Mouse (Mus musculus) embryonic facial prominence, embryonic 11.5 days (tissue): ENCODE results near the gene Erc2. TPM values are rescaled to one million over a fixed set of nuclear protein-coding genes. Genes with fewer than 3 reads are reported as not detected.
A peak's percentile ranks its signal among the peaks of the same experiment; 100 is the strongest.

ENCODE experiments used
- ATAC-seq: fragments of 200-750 bp; cut with Nextera tagmentation; replicated peaks from 2 replicates; pipeline ENCODE4 v1.8.0; 2017; ENCODE audit warnings: low read depth; ENCODE audit not compliant: insufficient number of reproducible peaks, low FRiP score, low TSS enrichment
- DNase-seq: peaks from one replicate; pipeline ENCODE4 v3.0.0-alpha.2; 2015; ENCODE audit warnings: low spot score
- H3K27ac ChIP-seq: fragments of 300-500 bp; sonication (generic); replicated peaks from 2 replicates; pipeline ENCODE4 v1.5.1; 2014; ENCODE audit warnings: mild to moderate bottlenecking, low read depth, low read length, control low read depth
- H3K27me3 ChIP-seq: fragments of 300-500 bp; sonication (generic); 2 replicates; pipeline ENCODE4 v1.6.1; 2014; ENCODE audit warnings: mild to moderate bottlenecking, low read length, moderate library complexity, mixed read lengths; ENCODE audit not compliant: control insufficient read depth, insufficient read depth
- H3K36me3 ChIP-seq: fragments of 300-500 bp; sonication (generic); replicated peaks from 2 replicates; pipeline ENCODE4 v1.6.1; 2014; ENCODE audit warnings: low read depth, mild to moderate bottlenecking, low read length, moderate library complexity, mixed read lengths; ENCODE audit not compliant: control insufficient read depth, insufficient read depth
- H3K4me1 ChIP-seq: fragments of 300-500 bp; sonication (generic); 2 replicates; pipeline ENCODE4 v1.6.1; 2014; ENCODE audit warnings: low read length, mixed read lengths; ENCODE audit not compliant: control insufficient read depth, insufficient read depth
- H3K4me2 ChIP-seq: fragments of 300-500 bp; sonication (generic); 2 replicates; pipeline ENCODE4 v1.6.1; 2014; ENCODE audit warnings: low read depth, mild to moderate bottlenecking, control low read depth, low read length, moderate library complexity
- H3K4me3 ChIP-seq: fragments of 300-500 bp; sonication (generic); 2 replicates; pipeline ENCODE4 v1.5.1; 2014; ENCODE audit warnings: low read depth, low read length, control low read depth
- H3K9ac ChIP-seq: fragments of 300-500 bp; sonication (generic); replicated peaks from 2 replicates; pipeline ENCODE4 v1.6.1; 2014; ENCODE audit warnings: mild to moderate bottlenecking, control low read depth, low read length
- H3K9me3 ChIP-seq: fragments of 300-500 bp; sonication (generic); replicated peaks from 2 replicates; pipeline ENCODE4 v1.6.1; 2016; ENCODE audit warnings: mild to moderate bottlenecking, low read length, inconsistent platforms, mixed read lengths; ENCODE audit not compliant: control insufficient read depth
- WGBS: fragments of 180-500 bp; shearing (Covaris S2); extraction: QIAGEN DNeasy Blood & Tissue Kit; methylation state at CpG from one replicate; pipeline ENCODE4 v1.1.7; 2014; 5-methylcytosine and 5-hydroxymethylcytosine counted together
- polyA plus RNA-seq: library from polyadenylated mRNA; unstranded; fragments of >200 nt; fragmentation: Nextera tagmentation; extraction: Ambion mirVana; gene quantifications from 2 replicates; pipeline ENCODE4 v1.2.1, GENCODE M21; 2014

Erc2 gene
- polyA plus RNA-seq, 1 experiment from 2014 or later: 5.2 TPM

DNA sequence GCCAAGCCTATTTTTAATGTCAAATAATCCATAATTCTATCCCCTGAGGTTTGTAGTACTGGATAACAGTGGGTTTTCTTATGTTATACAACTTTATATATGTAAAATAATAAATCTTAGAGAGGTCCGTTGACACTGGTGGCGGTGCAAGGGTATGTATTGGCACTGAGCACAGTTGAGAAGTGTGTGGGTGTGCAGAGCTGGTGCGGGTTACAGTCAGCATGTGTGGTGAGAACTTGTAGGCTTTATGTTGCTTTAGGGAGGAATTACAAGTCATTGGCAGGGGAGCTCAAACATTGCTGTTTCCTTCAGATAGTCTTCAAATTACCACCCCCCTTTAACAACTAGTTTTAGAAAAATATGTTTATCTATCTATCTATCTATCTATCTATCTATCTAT lies 305.1 kb downstream of the Erc2 start:
- H3K27me3 ChIP-seq: no peaks in the 10 kb centered on the region
- H3K9ac ChIP-seq: no peak overlapping the region
- DNase-seq (no peak), ATAC-seq (no peak)
- no peak overlapping the region for H3K27ac ChIP-seq
- H3K36me3 ChIP-seq: no peaks in the 10 kb centered on the region
- H3K4me2 ChIP-seq: no peak overlapping the region
- H3K4me3 ChIP-seq: no peak overlapping the region
- H3K4me1 ChIP-seq: no peaks in the 10 kb centered on the region
- WGBS: 91% methylated on average over 3 of the region's 3 CpGs
- no peaks in the 10 kb centered on the region for H3K9me3 ChIP-seq

DNA sequence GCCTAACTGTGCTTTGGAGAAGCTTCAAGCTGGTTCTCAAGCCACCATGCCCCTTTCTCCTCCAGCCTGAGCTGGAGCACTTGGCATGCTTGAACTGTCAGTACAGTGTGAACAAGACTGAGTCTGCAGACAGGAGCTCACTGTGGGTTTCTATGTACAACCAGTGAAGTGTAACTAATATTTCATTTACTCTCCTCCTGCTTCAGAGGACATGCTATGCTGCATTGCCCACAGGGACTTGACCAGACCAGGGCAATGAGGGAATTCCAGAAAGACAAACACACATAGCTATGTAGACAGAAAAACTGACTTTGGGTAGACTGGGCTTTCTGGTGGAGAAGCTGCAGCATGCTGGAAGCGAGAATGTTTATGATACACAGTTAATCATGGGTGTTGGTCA lies 311.3 kb downstream of the Erc2 start:
- Histone ChIP-seq H3K27ac (no peak overlapping the region), H3K9me3 (no peaks in the 10 kb centered on the region), H3K27me3 (no peaks in the 10 kb centered on the region), H3K4me1 (no peaks in the 10 kb centered on the region), H3K4me3 (no peak overlapping the region), H3K4me2 (no peak overlapping the region), H3K36me3 (no peaks in the 10 kb centered on the region), H3K9ac (no peak overlapping the region)
- ATAC-seq (no peak), DNase-seq (no peak)
- WGBS: 94% methylated on average over 1 of the region's 1 CpGs

DNA sequence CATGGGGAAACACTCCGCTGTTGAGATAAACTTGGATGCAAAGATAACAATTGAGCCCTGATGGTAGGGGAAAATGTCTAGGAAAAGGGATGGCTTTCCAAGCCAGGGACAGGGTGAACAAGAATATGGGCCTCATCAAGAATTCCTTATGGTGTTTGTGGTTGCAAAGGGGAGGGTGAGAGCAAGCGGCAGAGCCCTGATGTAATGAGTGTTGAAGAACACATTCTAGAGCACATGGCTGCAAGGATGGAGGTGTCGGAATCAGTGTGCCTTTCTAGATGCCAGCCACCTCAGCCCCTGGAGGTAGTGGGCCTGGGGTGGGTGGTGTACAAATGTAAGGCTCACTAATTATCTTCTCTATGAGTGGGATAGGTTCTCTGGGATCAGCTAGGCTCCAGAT lies 313.5 kb downstream of the Erc2 start:
- Histone ChIP-seq H3K9me3 (no peaks in the 10 kb centered on the region), H3K36me3 (no peaks in the 10 kb centered on the region), H3K27me3 (no peaks in the 10 kb centered on the region), H3K4me1 (no peaks in the 10 kb centered on the region), H3K4me2 (no peak overlapping the region), H3K9ac (no peak overlapping the region), H3K27ac (no peak overlapping the region), H3K4me3 (no peak overlapping the region)
- WGBS: 90% methylated on average over 3 of the region's 3 CpGs
- no peak for DNase-seq
- ATAC-seq: no peak

DNA sequence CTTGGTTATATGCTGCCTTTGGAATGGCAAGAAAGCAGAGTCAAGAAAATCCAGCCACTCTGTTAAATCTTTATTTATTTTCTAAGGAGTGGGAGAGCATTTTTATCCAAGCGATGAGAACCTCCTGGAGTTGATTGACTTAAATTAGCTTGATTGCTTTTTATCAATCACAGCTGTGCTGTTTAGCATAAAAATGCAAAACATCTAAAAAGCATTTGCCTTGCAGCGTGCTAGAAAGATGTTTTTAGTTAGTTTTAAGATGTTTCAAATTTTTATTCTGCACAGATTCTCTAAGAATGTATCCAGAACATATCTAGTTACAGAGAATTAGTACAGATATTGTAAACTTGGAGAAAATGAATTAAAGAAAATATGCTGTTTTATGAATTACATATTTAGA lies 315.7 kb downstream of the Erc2 start:
- Histone ChIP-seq H3K36me3 (no peaks in the 10 kb centered on the region), H3K9ac (no peak overlapping the region), H3K27me3 (no peaks in the 10 kb centered on the region), H3K4me1 (no peaks in the 10 kb centered on the region), H3K4me2 (no peak overlapping the region), H3K4me3 (no peak overlapping the region), H3K9me3 (no peaks in the 10 kb centered on the region), H3K27ac (no peak overlapping the region)
- peak; percentile 76 for DNase-seq
- no peak for ATAC-seq
- 31% methylated on average over 2 of the region's 2 CpGs for WGBS

DNA sequence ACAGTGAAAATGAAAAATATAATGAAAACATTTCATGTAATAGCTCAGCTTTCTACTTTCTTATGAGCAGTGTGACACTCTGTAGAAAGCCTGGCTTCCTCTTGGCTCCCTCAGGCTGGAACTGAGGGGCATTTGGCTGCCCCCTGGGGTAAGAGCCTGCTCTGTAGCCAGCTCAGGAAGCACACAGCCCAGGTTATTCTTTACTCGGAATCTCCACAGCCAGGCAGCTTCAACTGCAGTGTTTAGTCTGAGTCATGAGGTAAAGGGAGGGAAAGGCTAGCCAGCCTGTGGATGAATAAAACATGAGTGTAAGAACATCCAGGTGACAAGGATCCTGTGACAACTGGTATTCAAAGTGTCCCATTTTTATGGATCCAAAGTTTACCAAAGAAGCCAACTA lies 323.0 kb downstream of the Erc2 start:
- WGBS: 32% methylated on average over 1 of the region's 1 CpGs
- Histone ChIP-seq H3K36me3 (no peaks in the 10 kb centered on the region), H3K4me1 (no peaks in the 10 kb centered on the region), H3K27ac (no peak overlapping the region), H3K4me2 (no peak overlapping the region), H3K9ac (no peak overlapping the region), H3K9me3 (no peaks in the 10 kb centered on the region), H3K4me3 (no peak overlapping the region), H3K27me3 (no peaks in the 10 kb centered on the region)
- DNase-seq (no peak), ATAC-seq (no peak)

DNA sequence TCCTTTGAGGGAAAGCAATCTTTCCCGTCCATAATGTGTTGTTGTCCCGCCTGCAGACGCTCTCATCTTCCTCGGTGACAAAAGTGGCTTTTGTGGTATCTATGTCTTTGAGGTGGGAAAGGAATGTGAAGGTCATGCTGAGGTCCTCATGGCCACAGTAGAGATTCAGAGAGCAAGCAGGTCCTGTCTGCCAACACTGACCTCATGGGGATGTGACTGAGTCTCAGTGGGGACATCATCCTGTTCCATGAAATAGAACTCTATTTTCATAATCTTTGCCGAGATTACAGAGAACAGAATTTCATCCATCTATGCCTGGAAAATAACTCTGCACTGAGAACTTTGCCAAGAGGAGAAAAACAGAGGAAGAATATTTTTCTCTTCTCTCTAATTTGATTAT lies 324.0 kb downstream of the Erc2 start:
- Histone ChIP-seq H3K9ac (no peak overlapping the region), H3K4me2 (no peak overlapping the region), H3K36me3 (no peaks in the 10 kb centered on the region), H3K27me3 (no peaks in the 10 kb centered on the region), H3K9me3 (no peaks in the 10 kb centered on the region), H3K27ac (no peak overlapping the region), H3K4me1 (no peaks in the 10 kb centered on the region), H3K4me3 (no peak overlapping the region)
- DNase-seq (no peak), ATAC-seq (no peak)
- 33% methylated on average over 5 of the region's 5 CpGs for WGBS

DNA sequence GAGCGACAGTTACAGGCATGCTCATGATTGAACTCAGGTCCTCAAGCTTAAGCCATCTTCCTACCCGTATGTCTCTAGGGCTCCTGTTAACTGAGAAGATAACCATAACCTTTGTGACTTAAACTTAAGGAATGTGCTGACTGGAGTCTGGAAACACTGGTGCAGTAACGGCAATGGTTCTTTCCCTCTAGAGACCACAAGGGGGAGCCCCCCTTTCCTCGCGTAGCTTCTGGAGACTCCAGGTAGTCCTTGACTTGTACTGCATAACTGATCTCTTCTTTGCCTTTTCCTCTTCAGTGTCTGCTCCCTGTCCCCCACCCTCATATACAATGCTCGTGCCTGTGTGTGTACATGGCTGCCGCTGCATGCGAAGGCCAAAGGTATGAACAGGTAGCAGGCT lies 326.2 kb downstream of the Erc2 start:
- Histone ChIP-seq H3K4me2 (no peak overlapping the region), H3K4me3 (no peak overlapping the region), H3K36me3 (no peaks in the 10 kb centered on the region), H3K27me3 (no peaks in the 10 kb centered on the region), H3K9ac (no peak overlapping the region), H3K9me3 (no peaks in the 10 kb centered on the region), H3K4me1 (no peaks in the 10 kb centered on the region), H3K27ac (no peak overlapping the region)
- no peak for ATAC-seq
- WGBS: 73% methylated on average over 8 of the region's 8 CpGs
- peak; percentile 64 for DNase-seq

DNA sequence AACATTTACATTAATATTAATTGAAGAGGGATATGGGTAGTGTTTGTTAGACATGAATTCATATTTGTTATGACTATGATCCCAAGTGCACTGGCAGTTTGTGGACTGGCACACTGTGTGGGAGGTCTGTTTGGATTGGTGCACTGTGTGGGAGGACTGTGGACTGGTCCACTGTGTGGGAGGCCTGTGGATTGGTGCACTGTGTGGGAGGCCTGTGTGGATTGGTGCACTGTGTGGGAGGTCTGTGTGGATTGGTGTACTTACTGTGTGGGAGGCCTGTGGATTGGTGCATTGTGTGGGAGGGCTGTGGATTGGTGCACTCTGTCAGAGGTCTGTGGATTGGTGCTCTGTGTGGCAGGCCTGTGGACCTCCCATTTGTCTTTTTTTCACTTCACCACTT lies 331.6 kb downstream of the Erc2 start:
- DNase-seq (no peak), ATAC-seq (peak; percentile 67; the same call in 1 of the 2 replicates)
- Histone ChIP-seq H3K36me3 (no peaks in the 10 kb centered on the region), H3K9me3 (no peaks in the 10 kb centered on the region), H3K27ac (no peak overlapping the region), H3K4me3 (no peak overlapping the region), H3K4me1 (no peaks in the 10 kb centered on the region), H3K27me3 (no peaks in the 10 kb centered on the region), H3K9ac (no peak overlapping the region), H3K4me2 (no peak overlapping the region)

DNA sequence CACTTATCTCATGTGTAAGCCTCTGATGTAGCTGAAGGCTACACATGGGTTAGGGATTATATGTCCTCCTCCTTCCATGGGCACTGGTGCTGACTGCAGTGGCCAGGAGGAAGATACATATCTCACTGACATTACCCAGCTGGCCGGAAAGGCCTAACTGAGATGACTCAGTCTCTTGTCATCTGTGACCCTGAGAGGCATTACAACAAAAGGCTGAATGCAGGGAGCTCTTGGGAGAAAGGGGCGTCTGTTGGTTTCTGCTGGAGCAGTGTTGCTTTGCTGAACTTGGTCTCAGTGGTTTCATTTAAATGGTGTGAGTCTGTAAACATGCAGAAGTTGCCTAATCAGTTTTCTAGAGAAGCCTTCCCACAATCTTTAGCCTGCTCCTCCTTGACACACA lies 334.6 kb downstream of the Erc2 start:
- WGBS: 55% methylated on average over 2 of the region's 2 CpGs
- H3K9ac ChIP-seq: no peak overlapping the region

More for the DNA sequence above, 334.6 kb downstream of the Erc2 start:
- no peak for DNase-seq
- no peak overlapping the region for H3K4me2 ChIP-seq
- H3K4me1 ChIP-seq: no peaks in the 10 kb centered on the region
- H3K36me3 ChIP-seq: no peaks in the 10 kb centered on the region
- H3K9me3 ChIP-seq: no peaks in the 10 kb centered on the region
- H3K4me3 ChIP-seq: no peak overlapping the region
- no peaks in the 10 kb centered on the region for H3K27me3 ChIP-seq
- ATAC-seq: no peak
- H3K27ac ChIP-seq: no peak overlapping the region
